Mouse (Mus musculus): Measurements from ENCODE around the gene Grk3. TPM values are rescaled to one million over a fixed set of nuclear protein-coding genes. Genes with fewer than 3 reads are reported as not detected.

Gene Grk3
- polyA plus RNA-seq, 1 experiment from 2014 or later = 13.1 TPM

GRCm38 (mm10) chr5:113006997-113007396 is 8.6 kb downstream of the Grk3 start:
- Histone ChIP-seq H3K9ac (no peak overlapping the region), H3K4me3 (replicated peaks) (no peak overlapping the region), H3K4me2 (replicated peaks) (no peak overlapping the region), H3K4me1 (0 out of 2 replicates have a peak, but pooled peaks cover 6% of the 10 kb centered on the region), H3K9me3 (replicated peaks) (no peaks in the 10 kb centered on the region), H3K27me3 (no peaks in the 10 kb centered on the region), H3K27ac (replicated peaks) (no peak overlapping the region), H3K36me3 (no peaks in the 10 kb centered on the region)
- ATAC-seq (ENCODE audit: insufficient number of reproducible peaks, low FRiP score, low TSS enrichment, low read depth) = no peak
- WGBS = 84% methylated on average over 7 of the region's 7 CpGs

DNA sequence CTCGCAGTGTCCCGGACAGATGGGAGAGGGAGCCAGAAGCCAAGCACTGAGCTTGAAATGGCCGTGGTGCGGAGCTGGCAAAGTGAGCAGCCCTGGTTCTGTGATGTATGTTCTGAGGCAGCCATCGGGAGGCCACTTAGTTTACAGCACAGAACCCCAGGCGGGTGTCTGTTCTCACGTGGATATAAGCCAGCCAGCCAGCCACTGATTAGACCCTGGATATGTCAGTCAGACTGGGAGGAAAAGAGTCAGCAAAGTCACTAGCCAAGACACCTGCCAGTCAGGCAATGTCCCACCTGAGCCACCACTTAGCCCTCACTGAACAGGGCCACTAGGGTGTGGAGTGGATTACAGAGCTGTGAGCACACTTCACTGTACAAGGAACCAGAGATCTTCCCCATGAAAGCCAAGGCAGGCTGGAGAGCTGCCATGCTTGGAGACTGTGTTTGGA is 9.6 kb downstream of the Grk3 start:
- 82% methylated on average over 7 of the region's 7 CpGs for WGBS
- Histone ChIP-seq H3K4me1 (0 out of 2 replicates have a peak, but pooled peaks cover 5% of the 10 kb centered on the region), H3K9me3 (replicated peaks) (no peaks in the 10 kb centered on the region), H3K27me3 (no peaks in the 10 kb centered on the region), H3K36me3 (no peaks in the 10 kb centered on the region), H3K4me3 (replicated peaks) (no peak overlapping the region), H3K9ac (no peak overlapping the region), H3K27ac (replicated peaks) (no peak overlapping the region), H3K4me2 (replicated peaks) (no peak overlapping the region)
- no peak for ATAC-seq (ENCODE audit: insufficient number of reproducible peaks, low FRiP score, low TSS enrichment, low read depth)

GRCm38 (mm10) chr5:113002821-113003380 is 12.7 kb downstream of the Grk3 start:
- WGBS = 43% methylated on average over 5 of the region's 5 CpGs
- H3K4me2 ChIP-seq (replicated peaks) = no peak overlapping the region
- no peak overlapping the region for H3K4me3 ChIP-seq (replicated peaks)
- no peaks in the 10 kb centered on the region for H3K27me3 ChIP-seq
- H3K36me3 ChIP-seq = no peaks in the 10 kb centered on the region
- no peak for ATAC-seq (ENCODE audit: insufficient number of reproducible peaks, low FRiP score, low TSS enrichment, low read depth)
- no peaks in the 10 kb centered on the region for H3K9me3 ChIP-seq (replicated peaks)
- H3K27ac ChIP-seq (replicated peaks) = no peak overlapping the region
- peaks cover 2% of the 10 kb centered on the region; the same call in 1 of the 2 replicates for H3K4me1 ChIP-seq
- no peak overlapping the region for H3K9ac ChIP-seq

DNA sequence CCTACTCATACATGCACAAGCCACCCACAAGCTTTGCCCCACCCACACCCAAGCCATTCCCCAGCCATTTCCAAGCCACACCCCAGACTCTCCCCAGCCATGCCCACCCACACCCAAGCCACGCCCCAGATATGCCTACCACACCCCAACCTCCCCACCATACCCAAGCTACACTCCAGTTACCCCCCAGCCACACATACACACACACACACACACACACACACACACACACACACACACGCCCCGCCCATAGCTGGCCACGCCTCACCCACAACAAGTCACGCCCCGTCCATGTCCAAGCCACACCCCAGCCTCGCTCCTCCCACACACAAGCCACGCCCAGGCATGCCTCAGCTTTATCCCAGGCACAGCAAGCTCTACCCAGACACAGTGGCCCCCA is 16.4 kb downstream of the Grk3 start:
- Histone ChIP-seq H3K27me3 (no peaks in the 10 kb centered on the region), H3K4me2 (replicated peaks) (no peak overlapping the region), H3K36me3 (no peaks in the 10 kb centered on the region), H3K27ac (replicated peaks) (no peak overlapping the region), H3K4me1 (peaks cover 5% of the 10 kb centered on the region; the same call in 1 of the 2 replicates), H3K9ac (no peak overlapping the region), H3K9me3 (replicated peaks) (no peaks in the 10 kb centered on the region), H3K4me3 (replicated peaks) (no peak overlapping the region)
- ATAC-seq (ENCODE audit: insufficient number of reproducible peaks, low FRiP score, low TSS enrichment, low read depth) = peak; percentile 48; the same call in 1 of the 2 replicates
- 78% methylated on average over 8 of the region's 8 CpGs for WGBS

DNA sequence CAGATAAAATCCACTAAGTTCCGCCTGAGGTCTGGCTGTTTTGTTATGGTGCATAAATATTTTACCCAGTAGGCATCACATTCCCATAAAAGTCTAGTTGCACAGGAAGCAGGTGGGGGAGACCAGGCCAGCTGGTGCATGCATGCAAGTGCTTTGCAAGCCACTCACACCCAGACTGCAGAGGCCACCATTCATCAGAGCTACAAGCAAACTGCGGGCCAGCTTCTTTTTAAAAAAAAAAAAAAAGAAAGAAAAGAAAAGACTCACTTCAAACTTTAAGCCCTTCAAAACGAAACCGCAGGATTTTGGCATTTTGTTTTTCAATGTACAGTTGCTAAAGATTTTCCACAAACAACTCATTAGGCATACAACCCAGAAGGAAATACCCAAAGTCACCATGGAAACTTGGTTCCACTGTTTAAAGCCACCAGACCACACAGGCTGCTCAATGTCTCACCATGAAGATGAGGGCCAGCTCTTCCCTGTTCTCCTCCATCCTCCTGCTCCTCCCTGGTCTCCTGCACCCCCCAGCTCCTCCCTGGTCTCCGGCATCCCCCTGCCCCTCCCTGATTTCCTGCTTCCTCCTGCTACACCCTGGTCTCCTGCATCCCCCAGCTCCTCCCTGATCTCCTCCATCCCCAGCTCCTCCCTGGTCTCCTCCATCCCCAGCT is 17.9 kb downstream of the Grk3 start:
- Histone ChIP-seq H3K9ac (no peak overlapping the region), H3K27ac (replicated peaks) (peak overlapping the region; percentile 39; the same call in 1 of the 2 replicates), H3K27me3 (no peaks in the 10 kb centered on the region), H3K4me1 (peaks cover 5% of the 10 kb centered on the region; the same call in 1 of the 2 replicates), H3K4me2 (replicated peaks) (no peak overlapping the region), H3K4me3 (replicated peaks) (no peak overlapping the region), H3K9me3 (replicated peaks) (no peaks in the 10 kb centered on the region), H3K36me3 (no peaks in the 10 kb centered on the region)
- no peak for ATAC-seq (ENCODE audit: insufficient number of reproducible peaks, low FRiP score, low TSS enrichment, low read depth)
- 35% methylated on average over 5 of the region's 5 CpGs for WGBS

DNA sequence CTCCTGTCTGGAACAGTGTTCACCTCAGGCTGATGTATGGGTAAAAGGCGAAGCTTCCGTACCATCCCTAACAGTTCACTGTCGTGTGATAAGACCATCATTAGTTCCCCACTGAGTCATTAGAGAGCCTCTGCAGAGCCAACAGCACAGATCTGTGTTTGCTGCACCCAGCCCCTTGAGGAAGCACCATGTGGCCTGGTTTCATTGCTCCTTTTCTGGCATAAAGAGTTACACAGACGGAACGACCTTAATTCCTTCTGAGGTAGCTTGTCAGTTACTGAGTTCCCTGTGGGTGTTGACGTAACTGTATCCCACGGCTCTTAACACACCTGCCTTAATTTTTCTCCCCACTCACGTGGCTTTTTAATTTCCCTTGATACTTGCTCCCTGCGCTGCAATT is 24.3 kb downstream of the Grk3 start:
- Histone ChIP-seq H3K9me3 (replicated peaks) (no peaks in the 10 kb centered on the region), H3K27me3 (no peaks in the 10 kb centered on the region), H3K4me1 (no peaks in the 10 kb centered on the region), H3K27ac (replicated peaks) (no peak overlapping the region), H3K4me3 (replicated peaks) (no peak overlapping the region), H3K36me3 (no peaks in the 10 kb centered on the region), H3K4me2 (replicated peaks) (no peak overlapping the region), H3K9ac (no peak overlapping the region)
- no peak for ATAC-seq (ENCODE audit: insufficient number of reproducible peaks, low FRiP score, low TSS enrichment, low read depth)
- WGBS = 69% methylated on average over 9 of the region's 9 CpGs

GRCm38 (mm10) chr5:112981931-112982330 is 33.7 kb downstream of the Grk3 start:
- WGBS = 56% methylated on average over 6 of the region's 6 CpGs
- H3K9me3 ChIP-seq (replicated peaks) = no peaks in the 10 kb centered on the region
- H3K4me3 ChIP-seq (replicated peaks) = no peak overlapping the region
- H3K4me2 ChIP-seq (replicated peaks) = no peak overlapping the region
- no peak overlapping the region for H3K27ac ChIP-seq (replicated peaks)
- no peaks in the 10 kb centered on the region for H3K27me3 ChIP-seq
- no peak overlapping the region for H3K9ac ChIP-seq
- ATAC-seq (ENCODE audit: insufficient number of reproducible peaks, low FRiP score, low TSS enrichment, low read depth) = no peak
- no peaks in the 10 kb centered on the region for H3K36me3 ChIP-seq
- no peaks in the 10 kb centered on the region for H3K4me1 ChIP-seq

GRCm38 (mm10) chr5:112979710-112980109 is 35.9 kb downstream of the Grk3 start:
- 76% methylated on average over 7 of the region's 7 CpGs for WGBS
- no peak overlapping the region for H3K9ac ChIP-seq
- H3K4me2 ChIP-seq (replicated peaks) = no peak overlapping the region
- no peak overlapping the region for H3K27ac ChIP-seq (replicated peaks)
- H3K4me3 ChIP-seq (replicated peaks) = no peak overlapping the region
- H3K4me1 ChIP-seq = no peaks in the 10 kb centered on the region
- ATAC-seq (ENCODE audit: insufficient number of reproducible peaks, low FRiP score, low TSS enrichment, low read depth) = no peak
- H3K36me3 ChIP-seq = no peaks in the 10 kb centered on the region
- H3K9me3 ChIP-seq (replicated peaks) = no peaks in the 10 kb centered on the region
- no peaks in the 10 kb centered on the region for H3K27me3 ChIP-seq

- no peak overlapping the region for H3K27ac ChIP-seq (replicated peaks)
- no peak overlapping the region for H3K4me2 ChIP-seq (replicated peaks)
- no peak for ATAC-seq (ENCODE audit: insufficient number of reproducible peaks, low FRiP score, low TSS enrichment, low read depth)
- no peaks in the 10 kb centered on the region for H3K9me3 ChIP-seq (replicated peaks)
- 82% methylated on average over 9 of the region's 9 CpGs for WGBS
- no peaks in the 10 kb centered on the region for H3K36me3 ChIP-seq
- H3K9ac ChIP-seq = no peak overlapping the region
- H3K4me1 ChIP-seq = no peaks in the 10 kb centered on the region
- H3K4me3 ChIP-seq (replicated peaks) = no peak overlapping the region
- H3K27me3 ChIP-seq = no peaks in the 10 kb centered on the region
Observed at GRCm38 (mm10) chr5:112979195-112979594, 36.4 kb downstream of the Grk3 start.

DNA sequence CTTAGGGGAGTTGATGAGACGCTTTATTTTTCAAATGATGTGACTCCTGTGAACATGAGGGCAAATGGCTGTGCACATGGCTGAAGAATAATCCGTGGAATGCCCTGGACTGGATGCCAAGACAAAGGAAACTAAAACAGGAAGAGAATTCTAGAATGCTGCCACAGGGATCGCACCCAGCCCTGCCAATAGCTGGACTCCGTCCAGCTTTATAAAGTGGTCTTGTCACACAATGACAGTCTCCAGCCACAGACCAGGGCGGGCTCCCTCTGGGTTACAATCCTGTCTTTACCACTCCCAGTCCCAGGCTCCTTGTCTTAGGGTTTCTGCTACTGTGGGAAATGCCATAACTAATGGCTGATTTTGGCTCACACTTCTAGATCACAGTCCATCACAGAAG is 38.5 kb downstream of the Grk3 start:
- H3K27me3 ChIP-seq = no peaks in the 10 kb centered on the region
- no peak overlapping the region for H3K27ac ChIP-seq (replicated peaks)
- H3K4me3 ChIP-seq (replicated peaks) = no peak overlapping the region
- no peak overlapping the region for H3K9ac ChIP-seq
- no peaks in the 10 kb centered on the region for H3K36me3 ChIP-seq
- 65% methylated on average over 5 of the region's 5 CpGs for WGBS
- no peak for ATAC-seq (ENCODE audit: insufficient number of reproducible peaks, low FRiP score, low TSS enrichment, low read depth)
- no peak overlapping the region for H3K4me2 ChIP-seq (replicated peaks)
- H3K4me1 ChIP-seq = peaks cover 18% of the 10 kb centered on the region
- H3K9me3 ChIP-seq (replicated peaks) = no peaks in the 10 kb centered on the region

- H3K4me1 ChIP-seq = peaks cover 24% of the 10 kb centered on the region
- H3K27me3 ChIP-seq = no peaks in the 10 kb centered on the region
- H3K9ac ChIP-seq = no peak overlapping the region
- H3K4me2 ChIP-seq (replicated peaks) = no peak overlapping the region
- H3K36me3 ChIP-seq = no peaks in the 10 kb centered on the region
- H3K9me3 ChIP-seq (replicated peaks) = no peaks in the 10 kb centered on the region
- H3K27ac ChIP-seq (replicated peaks) = no peak overlapping the region
- 33% methylated on average over 7 of the region's 7 CpGs for WGBS
- ATAC-seq (ENCODE audit: insufficient number of reproducible peaks, low FRiP score, low TSS enrichment, low read depth) = no peak
- H3K4me3 ChIP-seq (replicated peaks) = no peak overlapping the region
Observed at GRCm38 (mm10) chr5:112973596-112973995, 42.0 kb downstream of the Grk3 start.

GRCm38 (mm10) chr5:112972297-112972696 is 43.3 kb downstream of the Grk3 start:
- H3K9ac ChIP-seq = no peak overlapping the region
- H3K4me1 ChIP-seq = peaks cover 24% of the 10 kb centered on the region
- no peaks in the 10 kb centered on the region for H3K36me3 ChIP-seq
- 77% methylated on average over 12 of the region's 12 CpGs for WGBS
- no peaks in the 10 kb centered on the region for H3K27me3 ChIP-seq
- no peak overlapping the region for H3K27ac ChIP-seq (replicated peaks)
- ATAC-seq (ENCODE audit: insufficient number of reproducible peaks, low FRiP score, low TSS enrichment, low read depth) = no peak
- no peak overlapping the region for H3K4me2 ChIP-seq (replicated peaks)
- H3K4me3 ChIP-seq (replicated peaks) = no peak overlapping the region
- H3K9me3 ChIP-seq (replicated peaks) = no peaks in the 10 kb centered on the region
